Mouse (Mus musculus): ENCODE data around the gene Map4k3.
A peak's percentile ranks its signal among the peaks of the same experiment; 100 is the strongest.

DNA sequence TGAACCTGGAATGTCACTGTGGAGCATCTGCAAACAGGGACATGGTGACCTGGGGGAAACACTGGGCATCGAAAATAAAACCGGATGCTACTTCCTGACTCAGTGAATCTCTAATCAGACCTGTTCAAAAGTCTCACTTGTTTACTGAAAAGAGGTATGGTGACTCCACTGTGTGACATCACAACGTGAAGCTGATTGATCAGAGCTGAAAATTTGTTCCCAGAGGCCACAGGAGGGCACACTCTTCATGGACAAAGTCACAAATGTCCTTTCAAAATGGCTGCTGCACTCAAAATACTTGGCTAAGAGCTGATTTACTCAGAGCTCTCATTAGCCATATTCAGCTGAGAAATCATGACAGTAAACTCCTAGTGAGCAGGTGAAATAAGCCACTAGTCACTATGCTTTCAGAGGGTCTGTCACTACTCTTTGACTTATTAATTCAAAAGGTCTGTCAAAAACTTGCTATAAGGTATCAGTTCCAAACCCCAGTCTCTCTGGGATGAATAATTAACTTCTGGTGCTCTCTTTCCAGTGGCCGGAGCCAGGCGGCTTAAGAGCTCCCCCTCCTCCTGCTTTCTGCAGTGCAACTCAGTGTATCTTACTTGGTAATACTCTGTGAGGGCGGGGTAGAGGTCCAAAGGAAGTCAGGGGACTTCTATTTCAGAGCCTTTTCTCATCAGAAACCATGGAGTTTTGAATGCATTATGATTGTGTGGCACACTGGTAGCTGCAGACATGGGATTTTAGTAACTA is 44.3 kb downstream of the Map4k3 start:
- TF ChIP-seq CTCF (IDR thresholded peaks at IDR 0.05; ENCODE audit: low read depth) (peak; percentile 68), EP300 (IDR thresholded peaks at IDR 0.05; ENCODE audit: low read depth) (no peak)

Measured in liver, postnatal 0 days (tissue).